Mouse (Mus musculus) frontal cortex, postnatal 14 days (tissue): ENCODE results near the gene Akr1c14.
"Not testable (repeated sequence)": the region's sequence is repeated elsewhere in the genome, so short reads cannot be mapped to it uniquely, and the experiment has no call there.

ENCODE experiments used
- DNase-seq, 2 experiments: peaks; one replicate each; pipeline ENCODE4 v3.0.0; 2022; ENCODE audit warnings: low spot score in 2 of 2

Gene Akr1c14

GRCm38 (mm10) chr13:4048719-4049118, at the start of gene Akr1c14:
Gene Akr1c14, plus strand, starts transcription at chr13:4049011.
- DNase-seq = no peak

DNA sequence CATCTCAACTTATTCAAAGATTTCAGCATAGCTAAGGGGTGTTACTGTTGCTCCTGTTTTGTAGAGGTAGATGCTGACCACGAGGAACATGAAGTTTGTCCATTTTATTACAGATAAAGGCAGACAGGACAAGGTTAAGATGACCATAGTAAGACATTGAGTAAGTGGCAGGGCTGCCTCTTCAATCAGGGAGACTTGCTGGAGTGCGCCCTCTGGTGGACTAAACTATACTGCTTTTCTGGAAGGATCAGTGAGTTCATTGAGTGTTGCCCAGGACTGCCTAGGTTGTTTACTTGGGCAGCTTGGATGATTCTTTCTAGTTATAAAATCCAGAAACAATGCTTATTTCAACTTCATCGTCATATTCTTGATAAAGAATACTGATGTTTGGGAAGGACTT, 47.1 kb upstream of the Akr1c14 start:
- DNase-seq = peak in 1 of 2 experiments; percentile 68

DNA sequence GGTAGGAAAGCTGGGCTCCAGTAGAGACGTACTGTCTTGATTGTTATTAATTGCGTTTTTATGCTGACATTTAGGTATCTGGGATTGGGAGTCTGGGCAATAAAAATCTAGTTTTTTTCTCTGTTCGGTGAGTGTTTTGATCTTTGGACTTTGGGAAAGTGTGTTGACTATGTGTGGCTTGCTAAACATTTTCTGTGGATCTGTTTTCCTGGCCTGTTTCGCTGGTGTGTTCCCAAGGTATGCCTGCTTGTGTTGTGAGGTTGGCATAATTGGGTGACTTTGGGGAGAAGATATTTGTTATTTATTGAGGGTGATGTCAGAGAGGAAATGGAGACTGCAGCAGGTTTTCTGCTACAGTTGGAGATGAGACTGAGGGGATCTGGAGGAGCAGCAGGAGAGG, 38.0 kb upstream of the Akr1c14 start:
- no peak for DNase-seq

DNA sequence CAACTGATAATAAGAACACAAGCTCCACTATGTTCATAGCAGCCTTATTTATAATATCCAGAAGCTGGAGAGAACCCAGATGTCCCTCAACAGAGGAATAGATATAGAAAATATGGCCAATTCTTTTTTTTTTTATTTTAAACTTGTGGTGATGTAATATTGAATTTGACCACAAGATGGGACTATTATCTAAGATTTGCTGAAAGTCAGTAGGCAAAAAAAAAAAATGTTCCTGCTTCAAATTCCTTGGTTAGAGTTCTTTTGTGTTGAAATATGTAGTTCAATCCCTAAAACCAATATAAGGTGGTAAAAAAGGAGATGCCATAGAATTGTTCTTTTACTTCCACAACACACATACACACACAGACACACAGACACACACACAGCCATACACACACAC, 35.0 kb upstream of the Akr1c14 start:
- DNase-seq = no peak

- no peak for DNase-seq
These were observed 18.9 kb upstream of the Akr1c14 start for GRCm38 (mm10) chr13:4029897-4030296.

DNA sequence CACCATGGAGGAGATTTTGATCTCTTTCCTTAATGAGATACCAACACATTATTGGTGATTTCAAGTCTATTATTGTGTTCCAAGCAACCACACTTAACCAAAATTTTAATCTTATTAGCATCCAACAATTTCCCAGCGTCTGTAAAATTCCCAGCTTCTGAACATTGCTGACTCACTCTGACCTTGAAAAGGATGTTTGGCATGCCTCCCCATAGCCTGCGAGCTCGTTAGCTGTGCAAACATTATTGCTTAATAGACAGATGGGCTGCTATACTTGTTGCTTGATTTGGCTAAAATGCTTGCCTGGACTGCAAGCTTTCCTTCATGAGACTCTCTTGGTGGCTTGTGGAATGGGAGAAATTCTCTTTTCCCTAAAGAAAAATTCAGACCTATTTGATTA, 16.3 kb upstream of the Akr1c14 start:
- no peak for DNase-seq

- no peak for DNase-seq
These were observed 13.8 kb upstream of the Akr1c14 start for GRCm38 (mm10) chr13:4035052-4035451.

DNA sequence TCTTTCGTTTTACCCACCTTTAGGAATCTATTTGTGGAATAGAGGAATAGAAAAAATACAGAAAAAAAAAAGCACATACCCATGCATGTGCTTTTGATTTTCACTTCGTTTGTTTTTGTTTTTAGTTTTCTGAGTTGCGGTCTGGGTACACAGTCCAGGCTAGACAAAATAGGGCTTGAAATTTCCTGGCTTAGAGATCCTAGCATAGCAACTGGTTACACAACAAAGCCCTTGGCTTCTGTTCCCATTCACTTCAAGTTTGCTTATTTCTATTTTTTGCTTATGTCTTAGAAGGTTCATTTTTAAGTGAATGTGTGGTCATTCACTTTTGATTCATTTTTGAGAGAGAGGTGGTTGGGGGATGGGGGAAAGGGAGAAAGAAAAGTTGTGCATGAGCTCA, 2.7 kb upstream of the Akr1c14 start:
- no peak for DNase-seq

DNA sequence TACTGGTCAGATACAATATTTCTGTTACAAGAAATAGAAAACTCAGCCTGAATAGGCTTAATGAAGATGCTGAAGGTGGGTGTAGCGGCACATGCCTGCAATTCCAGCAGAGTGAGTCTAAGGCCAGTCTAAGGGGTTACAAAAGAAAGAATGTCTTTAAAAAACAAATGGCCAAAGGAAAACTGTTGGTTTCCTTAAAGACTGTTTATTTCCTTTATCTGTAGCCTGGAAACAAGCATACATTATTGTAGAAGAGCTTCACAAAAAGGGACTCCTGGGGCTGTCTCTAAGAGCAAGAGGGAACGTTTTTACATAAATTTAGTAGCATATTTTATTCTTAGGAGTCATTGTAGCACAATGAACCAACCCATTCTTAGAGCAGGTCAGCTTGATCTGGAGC, 2.0 kb upstream of the Akr1c14 start:
- DNase-seq = no peak

DNA sequence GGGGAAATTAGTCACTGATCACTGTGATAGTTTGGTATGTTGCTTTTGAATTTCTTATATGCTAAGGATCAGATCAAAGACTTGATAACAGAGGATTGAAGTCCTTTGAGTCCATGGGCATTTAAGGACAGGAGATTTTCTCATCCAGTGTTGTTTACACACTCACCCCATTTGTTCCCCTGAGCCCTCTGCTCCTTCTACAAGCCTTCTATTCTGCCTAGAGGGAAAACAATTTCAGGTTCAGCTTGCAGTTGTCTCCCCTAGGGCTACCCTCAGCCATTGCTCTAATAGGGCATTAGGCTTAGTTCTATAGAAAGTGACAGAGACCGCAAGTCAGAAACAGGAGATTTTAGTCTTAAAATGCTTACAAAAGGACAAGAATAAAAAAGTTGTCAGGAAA, 585 bp upstream of the Akr1c14 start:
- DNase-seq = no peak

- DNase-seq = no peak
These were observed 844 bp downstream of the Akr1c14 start for GRCm38 (mm10) chr13:4049655-4050054.

DNA sequence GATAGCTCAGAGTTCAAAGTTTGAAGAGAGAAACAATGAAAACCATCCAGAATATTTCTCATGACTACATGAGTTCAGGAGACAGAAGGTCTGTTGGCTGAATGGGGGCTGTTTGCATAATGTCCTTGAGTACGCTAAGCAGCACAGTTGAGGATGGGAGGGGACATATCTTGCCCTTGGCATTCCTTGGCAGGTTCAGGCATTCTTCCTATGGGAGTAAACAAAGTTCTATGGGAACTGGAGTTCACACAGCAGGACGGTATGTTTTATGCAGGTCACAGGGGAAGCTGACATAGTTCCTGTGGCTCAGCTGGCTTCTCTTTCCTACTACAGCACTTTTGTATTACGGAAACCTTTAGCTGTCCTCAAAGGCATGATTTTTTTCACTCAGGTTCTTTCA, 6.6 kb downstream of the Akr1c14 start:
- DNase-seq = no peak

DNA sequence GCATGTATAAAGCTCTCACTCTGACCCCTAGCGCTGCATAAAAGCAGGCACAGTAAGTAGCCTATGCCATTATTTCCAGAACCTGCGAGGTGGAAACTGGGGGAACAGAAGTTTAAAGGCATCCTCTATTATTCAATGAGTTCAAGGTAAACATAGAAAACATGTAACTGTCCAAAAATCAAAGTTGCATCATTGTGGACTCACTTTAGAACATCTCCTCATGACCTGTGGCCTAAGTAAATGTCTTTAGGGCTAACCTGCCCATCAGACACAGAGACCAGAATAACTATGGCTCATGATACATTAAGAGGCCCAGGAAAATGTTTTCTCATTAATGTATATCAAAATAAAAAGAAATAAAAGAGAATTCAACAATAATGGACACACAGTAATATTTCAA, 7.4 kb downstream of the Akr1c14 start:
- DNase-seq = no peak

- not testable (repeated sequence) for DNase-seq
These were observed 9.4 kb downstream of the Akr1c14 start for GRCm38 (mm10) chr13:4058239-4058638.

DNA sequence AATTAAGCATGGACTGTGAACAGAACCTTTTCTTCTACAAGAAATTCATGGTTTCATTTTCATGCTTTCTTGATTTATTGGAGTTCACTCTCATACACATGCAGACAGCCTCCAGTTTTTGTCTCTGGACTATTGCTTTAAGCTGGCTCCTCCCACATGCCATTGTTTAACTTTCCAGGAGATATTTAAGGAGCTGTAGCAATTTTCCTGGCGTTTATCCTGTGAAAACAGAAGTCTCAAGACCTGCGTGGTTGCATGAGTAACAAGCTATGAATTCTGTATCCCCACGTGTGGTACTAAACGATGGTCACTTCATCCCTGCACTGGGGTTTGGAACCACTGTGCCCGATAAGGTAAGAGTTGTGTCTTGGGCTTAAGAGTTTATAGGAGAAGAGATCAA, 10.6 kb downstream of the Akr1c14 start:
- DNase-seq = no peak

DNA sequence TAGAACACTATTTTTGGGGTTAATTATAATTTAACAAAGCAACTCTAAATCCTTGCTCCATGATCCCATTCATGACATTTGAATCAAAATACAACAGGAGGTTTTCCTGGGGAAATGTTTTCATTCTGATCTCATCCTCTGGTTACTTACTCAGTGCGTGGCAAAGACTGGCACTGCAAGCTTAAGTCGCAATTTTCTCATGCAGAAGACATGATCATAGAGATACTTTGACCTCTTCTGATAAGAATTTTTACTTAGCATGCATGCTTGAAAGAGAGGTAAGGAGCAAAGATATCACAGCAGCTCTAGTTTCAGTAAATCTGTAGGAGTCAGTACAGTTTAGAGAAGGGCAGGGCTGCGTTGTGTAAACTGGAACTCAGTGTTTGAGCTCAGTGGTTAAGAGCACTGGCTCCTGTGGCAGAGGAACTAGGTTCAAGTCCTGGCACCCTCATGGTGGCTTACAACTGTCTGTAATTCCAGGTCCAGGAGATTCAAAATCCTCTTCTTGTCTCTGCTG, 11.5 kb downstream of the Akr1c14 start:
- DNase-seq = no peak

DNA sequence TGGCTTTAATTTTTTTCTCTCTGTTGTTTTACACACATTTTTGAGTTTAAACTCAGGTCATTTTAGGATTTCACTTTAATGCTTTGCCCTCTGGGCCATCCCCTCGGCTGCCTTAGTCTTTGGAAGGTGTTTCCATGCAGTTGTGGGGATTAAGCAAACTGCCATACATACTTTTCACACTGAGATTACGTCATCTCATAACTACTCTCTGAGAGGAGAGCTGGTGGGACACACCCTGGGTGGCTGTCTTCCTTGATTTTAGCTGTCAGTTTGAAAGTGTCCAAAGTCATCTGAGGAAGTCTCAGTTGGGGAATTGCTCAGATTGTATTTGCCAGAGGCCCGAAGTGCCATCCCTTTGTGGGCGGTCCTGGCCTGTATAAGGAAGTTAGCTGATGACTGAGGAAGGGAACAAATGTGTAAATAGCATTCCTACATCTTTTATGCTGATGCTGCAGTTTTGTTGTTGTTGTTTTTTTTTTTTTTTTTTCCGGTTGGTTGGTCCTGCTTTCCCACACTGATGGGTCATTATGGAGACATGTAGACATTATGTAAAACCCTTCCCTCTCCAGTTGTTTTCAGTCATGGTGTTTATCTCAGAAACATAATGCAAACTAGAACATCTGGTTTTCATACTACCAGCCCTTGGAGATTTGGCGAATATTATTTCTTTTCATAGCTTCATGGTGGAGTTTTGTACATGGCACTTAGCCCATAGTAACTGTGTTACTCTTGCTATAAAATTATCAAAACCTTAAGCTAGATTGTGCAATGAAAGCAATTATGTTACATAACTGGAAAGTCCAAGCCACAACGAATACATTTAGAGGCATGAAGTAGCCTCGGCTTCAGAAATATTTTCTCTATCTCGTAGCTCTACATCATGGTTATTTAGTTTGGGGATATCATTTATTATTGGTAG, 28.0 kb downstream of the Akr1c14 start:
- DNase-seq = no peak

DNA sequence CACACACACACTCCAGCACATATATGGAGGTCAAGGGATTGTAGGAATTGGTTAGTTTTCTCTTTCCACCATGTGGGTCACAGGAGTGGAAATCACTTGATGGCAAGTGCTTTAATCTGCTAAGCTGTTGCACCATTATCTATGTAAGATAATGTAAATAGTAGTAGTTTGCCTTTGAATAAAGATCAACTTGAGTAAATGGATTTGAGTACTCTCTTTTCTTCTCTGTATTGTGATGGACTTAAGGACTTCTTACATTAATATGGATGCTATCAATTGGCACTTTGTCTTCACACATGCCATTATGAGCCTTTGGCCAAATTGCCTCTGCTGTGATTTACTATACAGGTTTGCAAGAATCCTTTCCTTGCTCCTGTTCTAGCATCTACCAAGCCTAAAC, 31.1 kb downstream of the Akr1c14 start:
- no peak for DNase-seq

GRCm38 (mm10) chr13:4101691-4102090, 52.9 kb downstream of the Akr1c14 start:
- DNase-seq = no peak

DNA sequence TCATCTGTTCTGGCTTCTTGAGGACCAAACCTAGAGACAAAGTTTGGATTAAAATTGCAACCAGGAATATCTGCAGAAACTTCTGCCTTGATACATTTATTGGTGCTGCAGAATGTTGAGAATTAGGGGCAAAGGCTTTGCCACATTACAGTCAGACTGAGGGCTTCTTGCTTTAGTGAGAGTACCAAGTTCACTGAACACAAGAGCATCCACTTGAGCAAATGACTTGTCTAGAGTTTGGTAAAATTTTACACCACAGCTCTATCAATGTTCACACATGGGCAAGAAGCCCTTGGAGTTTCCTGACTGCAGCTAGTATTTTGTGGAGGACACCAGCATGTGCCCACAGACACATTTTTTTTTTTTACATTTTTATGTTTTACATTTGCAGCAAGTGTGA, 53.9 kb downstream of the Akr1c14 start:
- no peak for DNase-seq

DNA sequence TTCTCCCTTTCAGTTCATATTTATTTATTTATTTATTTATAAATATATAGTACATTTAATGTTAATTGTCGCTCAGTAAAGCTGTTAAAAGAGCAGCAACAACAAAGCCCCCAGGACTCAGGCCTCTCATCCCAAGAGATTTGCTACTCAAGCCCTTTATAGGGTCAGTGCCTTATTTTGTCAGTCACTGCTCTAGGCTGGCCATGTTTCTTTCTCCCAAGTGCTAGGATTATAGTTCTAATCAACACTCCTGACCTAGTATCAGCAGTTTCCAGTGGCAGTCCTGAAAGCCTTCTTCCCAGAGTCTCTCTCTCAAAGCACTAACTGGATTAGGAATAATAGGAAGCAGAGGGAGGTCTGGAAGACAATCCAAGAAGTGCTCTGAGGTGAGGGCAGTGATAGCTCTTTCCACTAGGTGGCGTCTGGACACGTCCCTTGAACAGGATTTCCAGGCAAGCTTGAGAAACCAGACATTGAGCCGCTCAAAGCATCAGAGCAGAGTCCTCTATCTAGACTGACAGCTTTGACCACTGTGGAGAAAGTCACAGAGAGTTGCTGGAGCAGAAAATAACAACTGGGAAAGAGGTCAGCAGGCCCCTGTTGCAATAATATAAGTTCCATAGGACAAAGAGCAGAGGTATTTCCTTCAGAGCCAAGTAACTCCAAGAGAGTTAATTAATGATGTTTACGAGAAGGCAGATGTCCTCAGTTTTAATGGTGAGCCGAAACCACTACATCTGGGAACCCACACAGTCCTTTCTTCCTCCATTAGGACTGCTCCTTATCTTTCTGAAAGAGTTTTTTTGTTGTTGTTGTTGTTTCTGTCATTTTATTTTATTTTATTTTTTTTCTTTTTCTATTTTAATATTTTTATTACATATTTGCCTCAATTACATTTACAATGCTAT, 61.7 kb downstream of the Akr1c14 start:
- peak; percentile 9 to 47 for DNase-seq

GRCm38 (mm10) chr13:4119181-4119904, 70.5 kb downstream of the Akr1c14 start:
- DNase-seq = no peak
